Comparison of ENCODE assay signal across 12 mouse cellular contexts in the genomic region with DNA sequence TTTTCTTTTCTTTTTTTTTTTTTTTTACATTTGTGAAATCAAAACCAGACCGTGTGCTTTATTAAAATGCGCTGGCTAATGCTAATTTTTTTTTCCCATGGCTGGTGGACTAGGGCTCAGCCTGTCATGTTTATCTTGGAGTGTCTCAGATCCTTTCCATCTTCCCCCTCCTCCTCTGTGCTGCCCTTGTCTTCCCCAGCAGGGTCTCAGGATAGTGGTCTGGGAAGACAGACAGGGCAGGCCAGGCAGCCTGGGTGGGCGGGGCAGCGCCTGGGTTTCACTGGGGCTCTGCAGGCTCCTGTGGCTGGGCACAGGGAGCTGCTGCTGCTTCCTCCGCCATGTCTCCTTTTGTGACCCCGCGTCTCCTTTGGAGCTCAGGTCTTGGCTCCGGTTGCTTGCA.
DNase-seq lines count a peak whose midpoint lies in the region; ATAC-seq and TF ChIP-seq lines count a peak whose summit lies in the region.
"Had no signal": no experiment of that assay in that cellular context is flagged by ENCODE, and none has a peak within 500 bp of the region (broad histone marks: within the 10 kb centered on the region; RNA-seq: fewer than 3 reads in every experiment).

No protein-coding gene starts in this region.

- H3K36me3 ChIP-seq in heart, embryonic 11.5 days (ENCODE audit: control insufficient read depth, insufficient read depth, low read length) = no peaks in the 10 kb centered on the region
- H3K36me3 ChIP-seq in liver, embryonic 11.5 days (ENCODE audit: control insufficient read depth, insufficient read depth, low read length) = no peaks in the 10 kb centered on the region
- no peaks in the 10 kb centered on the region for H3K36me3 ChIP-seq in liver, postnatal 0 days (replicated peaks; ENCODE audit: insufficient read depth, low read length)
- no peaks in the 10 kb centered on the region for H3K36me3 ChIP-seq in limb, embryonic 11.5 days (ENCODE audit: control insufficient read depth, insufficient read depth, low read length)

- H3K4me1 ChIP-seq in heart, embryonic 11.5 days (ENCODE audit: control insufficient read depth, insufficient read depth, low read length) = peaks cover 36% of the 10 kb centered on the region
- peaks cover 13% of the 10 kb centered on the region; the same call in 1 of the 2 replicates for H3K4me1 ChIP-seq in liver, embryonic 11.5 days (replicated peaks; ENCODE audit: control insufficient read depth, insufficient read depth, low read length)
- H3K4me1 ChIP-seq in liver, postnatal 0 days (ENCODE audit: insufficient read depth) = no peaks in the 10 kb centered on the region
- H3K4me1 ChIP-seq in limb, embryonic 11.5 days (ENCODE audit: control insufficient read depth, insufficient read depth, low read length) = peaks cover 10% of the 10 kb centered on the region

- H3K4me2 ChIP-seq in heart, embryonic 11.5 days = no peak overlapping the region
- H3K4me2 ChIP-seq in liver, embryonic 11.5 days = no peak overlapping the region
- no peak overlapping the region for H3K4me2 ChIP-seq in liver, postnatal 0 days (ENCODE audit: low read depth, low read length)
- H3K4me2 ChIP-seq in limb, embryonic 11.5 days (ENCODE audit: low read depth, severe bottlenecking) = no peak overlapping the region

- no peak for ATAC-seq in heart, embryonic 11.5 days (replicated peaks; ENCODE audit: insufficient number of reproducible peaks, low FRiP score, low TSS enrichment)
- ATAC-seq in liver, embryonic 11.5 days (replicated peaks; ENCODE audit: low FRiP score) = no peak
- ATAC-seq in liver, postnatal 0 days = no peak
- ATAC-seq in limb, embryonic 11.5 days (ENCODE audit: insufficient number of reproducible peaks, low FRiP score, low TSS enrichment, low read depth) = no peak

- DNase-seq in heart, postnatal 4 days = no peak
- no peak for DNase-seq in liver, embryonic 11.5 days (ENCODE audit: low spot score)
- no peak for DNase-seq in liver, postnatal 0 days
- DNase-seq in embryo, embryonic 10.5 days (ENCODE audit: low spot score) = peak; percentile 60
- no peak for DNase-seq in limb, embryonic 11.5 days (ENCODE audit: low spot score)
- DNase-seq in cerebellum, postnatal 4 days (ENCODE audit: low spot score in 2 of 2) = no peak
- no peak for DNase-seq in neural tube, embryonic 10.5 days (ENCODE audit: extremely low spot score, low spot score)
- DNase-seq: cerebellum, postnatal 14 days; kidney, postnatal 36 days; lung, postnatal 14 days; right cerebral cortex, postnatal 14 days had no signal

- no peaks in the 10 kb centered on the region for H3K9me3 ChIP-seq in heart, embryonic 11.5 days (replicated peaks; ENCODE audit: control insufficient read depth, low read length)
- H3K9me3 ChIP-seq in liver, embryonic 11.5 days (ENCODE audit: control insufficient read depth, low read length) = no peaks in the 10 kb centered on the region
- no peaks in the 10 kb centered on the region for H3K9me3 ChIP-seq in liver, postnatal 0 days (ENCODE audit: low read length)
- H3K9me3 ChIP-seq in limb, embryonic 11.5 days (ENCODE audit: control insufficient read depth, low read length) = no peaks in the 10 kb centered on the region

- TF ChIP-seq EP300 in liver, postnatal 0 days (IDR thresholded peaks at IDR 0.05; ENCODE audit: low read depth) = no peak

- WGBS in heart, embryonic 11.5 days (ENCODE audit: insufficient replicate concordance) = 39% methylated on average over 8 of the region's 8 CpGs
- WGBS in liver, embryonic 11.5 days = 59% methylated on average over 8 of the region's 8 CpGs
- 63% methylated on average over 8 of the region's 8 CpGs for WGBS in liver, postnatal 0 days (ENCODE audit: insufficient replicate concordance)
- WGBS in limb, embryonic 11.5 days = 41% methylated on average over 8 of the region's 8 CpGs

- no peak overlapping the region for H3K4me3 ChIP-seq in heart, embryonic 11.5 days (ENCODE audit: low read depth, low read length)
- H3K4me3 ChIP-seq in liver, embryonic 11.5 days (ENCODE audit: low read depth, low read length) = no peak overlapping the region
- no peak overlapping the region for H3K4me3 ChIP-seq in liver, postnatal 0 days (ENCODE audit: low read depth, low read length)
- H3K4me3 ChIP-seq in limb, embryonic 11.5 days (ENCODE audit: low read depth, low read length) = no peak overlapping the region

- TF ChIP-seq CTCF in liver, postnatal 0 days (IDR thresholded peaks at IDR 0.05; ENCODE audit: low read depth) = no peak

- no peaks in the 10 kb centered on the region for H3K27me3 ChIP-seq in heart, embryonic 11.5 days (ENCODE audit: control insufficient read depth, insufficient read depth, low read length)
- H3K27me3 ChIP-seq in liver, embryonic 11.5 days (replicated peaks; ENCODE audit: control insufficient read depth, insufficient read depth, low read length) = no peaks in the 10 kb centered on the region
- no peaks in the 10 kb centered on the region for H3K27me3 ChIP-seq in liver, postnatal 0 days (ENCODE audit: insufficient read depth, low read length)
- no peaks in the 10 kb centered on the region for H3K27me3 ChIP-seq in limb, embryonic 11.5 days (ENCODE audit: control insufficient read depth, insufficient read depth, low read length)

- 0 out of 2 replicates have a peak overlapping the region, but pooled peaks have one; percentile 43 for H3K9ac ChIP-seq in heart, embryonic 11.5 days (ENCODE audit: low read depth, low read length)
- no peak overlapping the region for H3K9ac ChIP-seq in liver, embryonic 11.5 days (ENCODE audit: low read depth, low read length)
- H3K9ac ChIP-seq in liver, postnatal 0 days (replicated peaks) = no peak overlapping the region
- peak overlapping the region; percentile 37 for H3K9ac ChIP-seq in limb, embryonic 11.5 days (ENCODE audit: low read length)

- peak overlapping the region; percentile 50; the same call in 1 of the 2 replicates for H3K27ac ChIP-seq in heart, embryonic 11.5 days (ENCODE audit: low read depth, low read length)
- peak overlapping the region; percentile 45 for H3K27ac ChIP-seq in liver, embryonic 11.5 days (ENCODE audit: low read depth, low read length)
- no peak overlapping the region for H3K27ac ChIP-seq in liver, postnatal 0 days (ENCODE audit: low read depth)
- H3K27ac ChIP-seq in limb, embryonic 11.5 days (replicated peaks; ENCODE audit: low read depth, low read length) = no peak overlapping the region

Comparison
In these comparisons a context has a peak if more than half of its experiments do, and no peak if none do; other contexts are left out.
1. H3K27ac ChIP-seq: peak in heart, embryonic 11.5 days (single experiment) and liver, embryonic 11.5 days (single experiment); none in liver, postnatal 0 days (single experiment) and limb, embryonic 11.5 days (single experiment).
2. H3K9ac ChIP-seq: peak in heart, embryonic 11.5 days (single experiment) and limb, embryonic 11.5 days (single experiment); none in liver, embryonic 11.5 days (single experiment) and liver, postnatal 0 days (single experiment).